Mouse (Mus musculus): ENCODE data around the gene Abca4.
"Not testable (repeated sequence)": the region's sequence is repeated elsewhere in the genome, so short reads cannot be mapped to it uniquely, and the experiment has no call there.

Gene Abca4

DNA sequence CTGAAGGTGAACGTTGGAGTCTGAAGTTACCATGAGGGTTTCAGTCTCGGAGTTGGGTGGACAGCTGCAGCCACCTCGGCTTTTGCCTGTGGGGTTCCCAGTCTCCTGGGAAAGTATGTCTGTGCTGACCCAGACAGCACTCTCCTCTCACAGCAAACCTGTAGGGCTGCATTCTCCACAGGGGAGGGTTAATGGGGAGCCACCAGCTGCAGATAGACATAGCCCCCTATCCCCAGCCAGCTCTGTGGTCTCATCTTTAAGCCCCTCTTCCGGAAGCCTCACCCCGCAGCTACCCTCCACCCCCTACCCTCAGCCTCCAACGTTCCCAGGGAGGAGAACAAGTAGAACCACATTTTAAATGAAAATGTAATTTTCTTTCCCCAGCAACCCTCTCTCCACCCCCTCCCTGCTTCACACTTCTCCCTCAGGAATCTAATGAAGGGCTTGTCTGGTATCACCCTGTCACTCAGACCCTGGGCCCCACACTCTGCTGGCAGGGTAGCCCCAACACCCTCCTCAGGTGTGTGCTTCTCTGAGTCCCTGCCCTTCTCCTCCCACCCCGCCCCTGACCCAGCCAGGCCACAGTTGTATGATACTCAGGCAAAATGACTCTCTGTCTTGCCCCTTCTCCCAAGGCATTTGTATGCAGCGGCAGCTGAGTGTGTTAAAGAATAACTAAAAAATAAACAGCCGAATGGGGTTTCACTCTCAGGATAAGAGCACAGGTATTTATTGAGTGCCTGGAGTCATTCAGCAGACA, 14.4 kb downstream of the Abca4 start:
- DNase-seq = peak; percentile 44

DNA sequence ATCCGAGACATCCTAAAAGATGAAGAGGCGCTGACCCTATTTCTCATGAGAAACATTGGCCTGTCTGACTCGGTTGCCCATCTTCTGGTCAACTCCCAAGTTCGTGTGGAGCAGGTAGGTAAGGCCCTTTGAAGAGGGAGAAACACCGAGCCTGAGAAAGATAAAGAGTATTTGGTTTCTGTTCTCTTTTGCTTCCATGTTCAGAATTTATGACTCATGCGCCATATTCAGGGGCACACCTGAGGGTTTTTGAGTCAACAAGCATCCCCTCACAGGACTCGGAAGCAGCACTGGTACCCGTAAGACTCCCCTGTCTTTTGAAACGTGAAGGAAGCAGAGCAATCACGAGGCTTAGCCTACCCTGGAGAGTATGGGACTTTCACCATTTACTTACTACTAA, 18.3 kb downstream of the Abca4 start:
- no peak for DNase-seq

DNA sequence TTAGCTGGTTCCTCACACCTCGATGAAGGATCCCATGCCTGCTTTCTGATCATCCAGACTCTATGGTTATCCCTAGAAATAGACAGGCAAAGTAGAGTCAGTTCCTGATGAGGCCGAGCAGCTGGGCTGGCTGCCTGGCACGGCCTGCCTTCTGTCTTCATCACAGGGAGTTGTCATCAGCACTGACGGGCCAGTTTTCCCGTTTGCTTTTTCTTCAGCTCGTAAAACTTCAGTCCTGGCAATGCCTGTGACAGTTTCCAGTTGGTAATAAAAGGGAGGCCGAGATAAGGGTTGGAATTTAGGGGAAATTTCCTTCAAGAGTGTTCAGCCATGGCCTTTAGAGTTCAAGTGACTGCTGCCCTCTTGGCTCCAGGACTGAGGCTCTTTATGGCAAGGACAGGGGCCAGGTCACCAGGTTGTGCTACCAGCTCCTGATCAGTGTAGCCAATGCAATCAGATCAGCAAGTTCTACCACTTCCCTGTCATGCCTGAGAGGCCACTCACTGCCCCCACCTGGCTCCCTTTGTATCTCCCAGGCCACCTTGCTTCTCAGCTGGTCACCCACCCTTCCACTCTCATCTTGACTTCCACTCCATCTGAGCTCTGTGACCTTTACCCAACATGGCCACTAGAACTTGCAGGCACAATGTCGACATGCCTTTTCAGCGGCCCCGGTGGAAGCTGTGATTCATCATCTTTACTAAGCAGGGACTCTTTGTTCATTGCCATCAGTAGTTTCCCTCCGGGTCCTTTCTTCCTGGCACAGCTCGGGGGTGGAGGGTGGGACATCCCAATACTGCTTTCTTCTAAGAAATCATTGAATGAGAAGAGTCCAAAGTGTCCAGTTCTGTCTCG, 20.5 kb downstream of the Abca4 start:
- peak; percentile 31 for DNase-seq

DNA sequence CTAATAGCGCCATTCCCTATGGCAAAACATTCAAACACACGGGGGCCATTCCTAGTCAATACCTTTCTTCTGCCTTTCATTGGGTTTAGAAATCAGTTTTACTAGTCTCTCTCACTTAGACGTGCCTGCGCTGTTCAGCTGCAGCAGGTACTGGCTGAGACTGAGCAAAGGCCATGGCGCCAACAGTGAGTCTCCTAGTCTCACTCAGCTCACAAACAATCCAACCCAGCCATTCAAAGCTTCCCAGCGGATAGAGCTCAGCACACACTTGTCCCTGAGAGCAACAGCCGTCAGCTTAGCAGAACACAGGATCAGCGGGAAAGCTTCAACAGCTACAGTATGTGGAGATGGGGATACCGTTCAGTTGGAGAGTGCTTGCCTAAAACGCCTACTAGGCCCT, 27.5 kb downstream of the Abca4 start:
- DNase-seq = peak; percentile 43

DNA sequence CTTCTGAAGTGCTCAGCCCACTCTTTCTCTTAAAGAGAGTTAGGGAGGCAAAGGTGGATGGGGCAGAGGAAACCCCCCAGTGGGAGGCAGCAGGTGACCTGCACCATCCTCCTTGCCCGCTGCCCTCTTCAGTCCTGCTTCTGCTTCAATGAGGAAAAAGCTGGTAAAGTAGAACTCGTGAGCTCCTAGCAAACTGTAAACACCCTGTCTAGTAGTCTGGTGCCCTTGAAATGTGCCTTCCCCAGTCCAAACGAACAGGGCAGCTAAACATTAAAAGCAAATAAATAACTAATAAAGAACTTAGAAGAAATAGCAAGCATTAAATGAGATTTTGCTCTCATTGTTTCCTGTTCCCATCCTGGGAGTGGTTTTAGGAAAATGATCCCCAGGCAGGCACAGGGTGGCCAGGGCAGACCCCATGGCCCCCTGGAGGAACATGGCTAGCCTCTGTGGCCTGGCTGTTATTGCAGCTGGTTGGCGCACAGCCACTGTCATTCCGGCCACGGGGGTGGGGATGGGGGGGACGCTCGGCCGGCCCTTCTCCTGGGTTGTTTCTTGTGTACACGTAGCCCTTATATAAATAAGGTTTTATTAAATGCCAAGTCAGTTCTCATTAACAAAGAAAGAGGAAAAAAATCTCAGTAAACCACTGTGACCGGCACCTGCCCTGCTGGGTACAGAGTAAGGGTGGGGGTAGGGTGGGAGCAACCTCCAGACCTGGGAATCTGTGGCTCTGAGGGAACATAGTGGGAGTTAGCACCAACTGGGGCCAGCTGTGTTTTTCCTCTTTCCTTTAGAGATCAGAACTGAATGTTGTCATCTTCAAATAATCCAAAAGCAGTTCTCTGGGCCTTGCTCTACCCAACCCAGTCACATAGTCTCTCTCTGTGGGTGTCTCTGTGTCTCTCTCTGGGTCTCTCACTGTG, 28.7 kb downstream of the Abca4 start:
- DNase-seq = peak; percentile 78

DNA sequence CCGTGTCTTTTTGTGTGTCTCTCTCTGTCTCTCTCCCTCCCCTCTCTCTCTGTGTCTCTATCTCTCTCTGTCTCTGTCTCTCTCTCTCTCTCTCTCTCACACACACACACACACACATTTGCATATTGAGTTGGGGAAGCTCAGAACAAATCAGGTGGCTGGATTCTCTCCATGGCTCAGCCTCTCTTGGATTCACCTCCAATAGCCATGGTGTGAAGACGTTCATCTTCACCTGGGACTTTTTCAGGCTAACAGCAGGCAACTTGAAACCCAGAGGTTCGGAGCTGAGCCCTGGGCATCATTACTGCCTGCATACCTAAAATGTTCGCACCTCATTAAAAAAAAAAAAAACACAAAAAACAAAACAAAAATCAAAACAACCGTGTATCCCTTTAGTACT, 29.4 kb downstream of the Abca4 start:
- DNase-seq = peak; percentile 27

DNA sequence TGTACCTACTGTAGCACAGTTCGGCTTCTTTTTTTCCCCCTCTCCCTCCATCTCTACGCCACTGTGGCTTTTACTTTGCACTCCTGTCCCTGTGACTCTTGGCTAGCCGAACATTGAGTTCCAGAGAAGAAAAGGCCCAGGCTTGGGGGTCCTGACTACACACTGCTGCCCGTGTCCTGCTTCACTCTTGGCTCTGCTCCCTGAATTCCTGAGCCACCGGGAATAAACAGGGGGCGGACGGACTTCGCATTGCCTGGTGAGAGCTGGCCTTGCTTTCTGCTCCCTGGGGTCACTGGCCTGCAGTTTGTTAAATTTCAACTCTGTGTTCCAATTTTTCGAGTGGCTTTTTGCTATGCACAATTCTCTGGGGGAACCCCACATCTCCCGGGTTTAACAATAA, 30.1 kb downstream of the Abca4 start:
- DNase-seq = peak; percentile 79

DNA sequence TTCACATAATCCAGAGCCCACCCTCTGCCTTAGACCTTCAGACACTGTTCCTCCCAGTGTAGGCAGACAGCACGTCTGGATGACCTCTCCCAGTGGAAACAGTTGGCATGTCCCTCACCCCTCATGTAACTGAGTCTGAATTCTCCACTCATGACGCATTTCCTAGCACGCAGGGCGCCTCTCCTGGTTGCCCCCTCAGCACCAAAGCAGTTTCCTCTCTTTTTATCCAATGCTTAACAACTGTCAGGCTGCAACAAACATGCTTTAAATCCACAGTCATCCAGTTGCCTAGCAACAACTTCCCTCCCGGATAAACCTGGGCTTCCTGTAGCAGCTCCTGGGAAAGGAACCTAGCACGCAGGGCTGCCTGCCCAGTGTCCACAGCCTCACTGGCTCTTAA, 33.9 kb downstream of the Abca4 start:
- peak; percentile 45 for DNase-seq

DNA sequence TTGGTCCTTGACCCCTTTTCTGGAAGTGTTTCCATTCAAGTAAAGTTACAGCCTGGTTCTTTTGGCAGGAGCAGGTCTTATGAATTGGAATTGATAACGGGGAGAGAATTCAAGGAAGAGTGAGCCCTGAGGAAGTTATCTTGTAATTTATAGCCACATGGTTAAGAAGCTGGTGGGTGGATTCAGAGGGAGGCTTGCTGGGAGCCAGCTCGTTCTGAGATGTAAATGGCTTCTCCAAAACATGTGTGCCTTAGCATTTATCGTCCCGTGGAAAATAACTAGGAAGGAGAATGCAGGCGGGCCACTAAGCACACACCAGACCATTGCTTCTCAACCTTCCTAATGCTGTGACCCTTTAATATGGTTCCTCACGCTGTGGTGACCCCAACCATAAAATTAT, 34.9 kb downstream of the Abca4 start:
- no peak for DNase-seq

DNA sequence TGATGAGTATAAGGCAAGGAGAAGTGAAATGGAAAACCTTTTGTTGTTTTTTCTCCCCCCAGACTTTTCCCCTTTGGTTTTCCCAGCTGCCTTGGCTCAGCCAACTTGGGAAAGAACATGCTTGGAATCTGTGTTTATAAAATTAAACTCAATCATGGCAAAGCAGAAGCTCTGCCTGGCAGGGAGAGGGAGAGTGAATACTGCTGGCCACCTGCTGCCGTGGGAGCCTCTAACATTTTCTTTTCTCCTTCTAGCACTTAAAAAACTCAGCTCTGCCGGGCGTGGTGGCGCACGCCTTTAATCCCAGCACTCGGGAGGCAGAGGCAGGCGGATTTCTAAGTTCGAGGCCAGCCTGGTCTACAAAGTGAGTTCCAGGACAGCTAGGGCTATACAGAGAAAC, 37.4 kb downstream of the Abca4 start:
- not testable (repeated sequence) for DNase-seq

DNA sequence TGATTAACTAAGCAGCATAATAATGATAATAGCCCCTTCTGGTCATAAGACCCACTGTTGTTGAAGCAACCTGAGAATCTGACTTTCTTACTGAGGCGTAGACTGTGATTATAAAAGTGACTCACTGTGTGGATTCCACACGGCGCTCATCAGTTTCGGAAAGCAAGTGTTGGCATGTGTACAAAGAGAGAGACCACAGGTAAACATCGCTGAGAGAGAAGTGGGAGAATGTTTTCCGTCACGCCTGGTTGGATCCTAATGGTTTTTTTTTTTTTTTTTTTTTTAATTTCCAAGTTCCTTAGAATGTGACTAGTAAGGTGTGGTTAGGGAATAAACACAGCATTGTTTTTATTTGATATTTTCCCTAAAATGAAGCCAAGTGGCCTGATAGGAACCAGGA, 38.1 kb downstream of the Abca4 start:
- DNase-seq = no peak

DNA sequence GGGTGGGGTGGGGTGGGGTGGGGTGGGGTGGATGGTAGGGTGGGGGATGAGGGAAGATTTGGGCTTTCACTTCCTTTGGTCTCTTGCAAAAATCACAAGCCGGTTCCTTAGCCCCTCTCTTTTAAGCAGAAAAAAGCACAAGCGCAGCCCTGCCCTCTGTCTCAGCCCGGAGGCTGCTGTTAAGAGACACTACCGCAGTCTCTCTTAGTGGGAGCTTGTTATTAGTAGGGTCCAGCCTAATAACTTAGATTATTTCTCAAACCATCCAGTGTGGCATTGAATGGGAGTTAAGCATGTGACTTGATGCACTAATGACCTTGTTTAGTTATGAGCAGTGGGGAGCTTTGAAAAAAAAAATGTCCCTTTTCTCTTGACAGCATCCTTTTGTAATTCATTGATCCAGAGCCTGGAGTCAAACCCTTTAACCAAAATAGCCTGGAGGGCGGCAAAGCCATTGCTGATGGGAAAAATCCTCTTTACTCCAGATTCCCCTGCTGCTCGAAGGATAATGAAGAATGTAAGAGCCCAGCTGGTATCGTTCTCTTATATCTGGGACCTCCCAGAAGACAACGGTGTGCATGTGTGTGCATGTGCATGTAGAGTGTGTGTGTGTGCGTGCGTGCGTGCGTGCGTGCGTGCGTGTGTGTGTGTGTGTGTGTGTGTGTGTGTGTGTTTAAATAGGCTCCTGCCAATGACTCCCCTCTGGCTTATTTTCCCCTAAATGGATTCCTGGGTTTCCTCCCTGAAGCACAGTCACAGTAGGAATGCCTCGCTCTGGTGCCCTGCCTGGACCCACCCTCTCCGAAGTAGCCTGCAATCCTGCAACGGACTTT, 41.1 kb downstream of the Abca4 start:
- DNase-seq = no peak

DNA sequence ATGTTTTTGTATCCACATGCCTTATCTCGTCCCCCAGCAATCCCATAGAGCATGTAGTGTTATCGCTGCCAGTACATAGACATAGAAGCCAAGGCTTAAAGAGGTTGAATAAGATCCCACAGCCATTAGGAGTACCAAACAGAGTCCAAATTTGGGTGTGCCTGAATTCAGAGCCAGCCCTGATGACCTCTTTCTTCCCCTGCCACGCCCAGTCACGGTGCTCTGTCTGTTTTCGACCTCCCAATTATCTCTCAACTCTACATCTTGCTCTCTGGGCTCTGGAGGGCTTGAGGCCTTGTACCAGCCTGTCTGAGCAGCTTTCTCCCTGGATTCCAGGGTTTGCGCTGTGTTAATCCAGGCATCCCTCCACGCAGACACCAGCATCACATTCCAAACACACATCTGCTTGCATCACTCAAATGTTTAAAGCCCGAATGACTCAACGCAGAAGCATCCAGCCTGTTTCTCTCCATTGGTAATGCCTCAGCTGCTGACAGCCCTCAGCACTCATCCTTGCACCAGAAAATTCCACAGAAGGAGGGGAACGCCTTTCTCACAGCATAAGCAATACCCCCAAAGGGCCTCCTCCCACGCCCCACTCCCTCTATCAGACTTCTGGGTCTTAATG, 43.9 kb downstream of the Abca4 start:
- no peak for DNase-seq

DNA sequence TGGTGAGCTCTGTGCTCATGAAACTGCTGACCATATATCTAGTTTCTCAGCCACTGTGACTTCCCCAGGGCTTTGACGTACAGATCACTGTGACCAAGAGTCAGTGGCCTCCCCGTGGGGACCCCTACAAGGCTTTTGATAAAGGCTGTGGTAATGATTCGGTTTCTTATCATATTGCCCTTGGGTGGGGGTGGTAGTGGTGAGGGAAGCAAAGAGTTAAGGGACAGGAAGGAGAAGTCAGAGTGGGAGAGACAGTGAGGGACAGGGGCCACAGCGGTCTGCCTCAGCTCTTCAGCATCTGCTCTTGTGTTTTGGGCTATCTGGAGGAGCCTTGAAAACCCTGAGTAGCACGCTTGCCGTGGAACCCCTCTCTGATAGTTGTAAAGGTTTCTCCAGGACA, 46.1 kb downstream of the Abca4 start:
- no peak for DNase-seq

DNA sequence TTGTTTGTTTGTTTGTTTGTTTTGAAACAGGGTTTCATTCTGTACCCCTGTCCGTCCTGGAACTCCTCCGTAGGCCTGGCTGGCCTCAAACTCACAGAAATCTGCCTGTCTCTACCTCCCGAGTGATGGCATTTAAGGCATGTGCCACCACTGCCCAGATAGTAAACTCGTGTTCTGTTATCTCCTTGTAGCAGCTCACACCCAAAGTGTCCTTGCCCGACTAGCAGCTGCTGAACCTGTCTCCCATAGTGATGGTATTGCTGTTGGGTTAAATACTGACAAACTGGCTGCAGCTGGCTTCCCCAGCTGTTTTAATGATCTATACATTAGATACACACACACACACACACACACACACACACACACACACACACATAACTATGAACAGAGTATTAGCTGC, 55.5 kb downstream of the Abca4 start:
- DNase-seq = no peak

DNA sequence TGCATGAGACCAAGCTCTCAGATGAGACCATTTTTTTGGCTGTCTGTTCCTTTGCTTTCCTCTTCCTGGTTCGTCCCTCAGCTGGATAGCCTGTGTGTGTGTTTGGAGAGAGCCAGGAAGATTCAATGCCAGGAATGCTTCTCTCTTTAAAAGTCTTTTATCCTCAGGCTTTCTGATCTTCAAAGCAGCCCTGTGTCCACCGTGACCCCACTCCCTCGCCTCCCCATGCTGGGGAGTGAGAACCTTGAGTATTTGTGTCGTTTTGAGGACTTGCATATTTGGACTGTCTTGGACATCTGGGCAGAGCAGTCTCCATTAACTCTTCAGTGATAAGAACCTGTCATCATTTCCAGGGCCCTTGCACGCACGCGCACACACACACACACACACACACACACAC, 57.8 kb downstream of the Abca4 start:
- DNase-seq = no peak

DNA sequence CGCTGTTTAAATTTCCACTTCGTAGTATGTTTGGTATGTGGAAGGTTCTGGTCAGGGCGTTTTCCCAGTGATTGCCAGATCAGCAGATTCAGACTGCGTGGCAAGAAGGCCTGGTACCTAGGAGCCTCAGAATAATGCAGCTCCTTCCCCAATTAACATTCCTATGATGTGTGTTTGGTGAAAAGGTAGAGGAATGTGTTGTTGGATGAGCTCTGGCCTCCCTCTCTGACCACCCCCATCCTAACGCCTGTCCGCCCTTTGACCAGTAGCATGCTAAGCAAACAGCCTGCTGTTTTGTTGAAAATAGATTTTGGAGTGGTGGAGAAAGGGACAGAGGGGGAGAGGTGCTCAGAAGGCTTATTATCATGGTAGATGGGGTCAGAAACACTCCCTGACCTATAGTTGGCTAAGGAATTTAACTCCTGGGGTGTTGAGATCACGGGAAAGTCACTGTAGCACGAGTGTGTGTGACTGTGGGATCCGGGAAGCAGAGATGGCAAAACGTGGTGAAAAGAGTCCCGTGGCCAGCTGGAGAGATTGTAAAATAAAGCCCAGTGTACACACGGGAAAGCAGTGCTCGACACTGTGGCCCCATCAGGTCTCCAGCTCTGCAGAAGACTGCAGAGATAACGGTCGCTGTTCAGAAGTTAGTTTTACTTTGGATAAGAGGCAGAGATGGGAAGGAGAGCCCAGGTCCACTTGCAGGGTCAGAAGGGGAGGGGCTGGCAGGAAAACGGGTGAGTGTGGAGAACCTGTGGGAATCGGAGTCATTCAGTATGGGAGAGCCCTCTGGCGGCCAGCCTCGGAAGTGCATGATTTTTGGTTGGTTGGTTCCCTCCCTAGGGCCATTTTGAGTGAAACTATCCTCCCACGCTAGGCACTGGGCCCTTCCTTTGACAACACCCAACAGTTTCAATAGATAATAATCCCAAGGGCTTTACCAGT, 59.9 kb downstream of the Abca4 start:
- DNase-seq = peak; percentile 95

DNA sequence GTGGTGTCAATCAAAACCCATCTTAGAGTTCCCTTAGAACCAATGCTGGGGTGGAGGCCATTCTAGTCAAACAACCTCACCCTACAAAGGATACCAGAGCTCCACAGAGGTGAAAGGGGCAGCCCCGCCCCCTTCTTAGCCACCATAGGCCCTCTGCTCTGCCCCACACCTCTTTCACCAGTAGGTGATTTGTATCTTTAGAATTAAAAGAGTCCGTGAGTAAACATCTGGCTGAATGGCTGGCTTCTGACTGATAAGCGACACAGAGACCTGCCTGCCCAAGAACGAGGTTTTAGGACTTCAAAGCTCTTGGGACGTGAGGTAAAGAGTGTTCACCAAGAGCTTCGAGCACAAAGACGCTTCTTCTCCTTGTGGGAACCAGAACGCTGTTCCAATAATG, 62.7 kb downstream of the Abca4 start:
- no peak for DNase-seq

DNA sequence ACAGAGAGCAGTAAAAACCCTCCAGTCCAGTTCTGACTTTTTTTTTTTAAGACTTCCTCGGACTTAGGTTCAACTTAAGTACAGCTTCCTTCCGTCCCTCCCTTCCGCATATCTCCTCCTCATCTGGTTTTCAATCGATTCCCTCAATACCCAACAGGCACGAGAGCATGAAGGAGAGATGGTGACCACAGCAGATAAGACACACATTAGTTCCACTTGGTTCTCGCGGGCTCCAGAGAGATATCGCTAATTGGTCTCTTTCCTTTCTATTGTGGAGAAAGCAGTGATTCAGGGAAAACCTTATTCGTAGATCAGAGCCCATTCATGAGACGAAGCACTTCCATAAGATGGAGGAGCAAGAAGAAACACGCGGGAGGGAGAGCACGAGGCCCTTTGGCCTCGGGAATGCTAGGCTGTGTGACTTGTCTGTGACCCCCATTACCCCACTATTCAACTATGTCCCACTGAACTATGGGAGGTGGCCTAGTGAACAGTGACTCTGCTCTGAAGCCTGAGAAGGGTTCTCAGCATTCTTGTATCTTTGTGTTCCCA, 63.5 kb downstream of the Abca4 start:
- no peak for DNase-seq

DNA sequence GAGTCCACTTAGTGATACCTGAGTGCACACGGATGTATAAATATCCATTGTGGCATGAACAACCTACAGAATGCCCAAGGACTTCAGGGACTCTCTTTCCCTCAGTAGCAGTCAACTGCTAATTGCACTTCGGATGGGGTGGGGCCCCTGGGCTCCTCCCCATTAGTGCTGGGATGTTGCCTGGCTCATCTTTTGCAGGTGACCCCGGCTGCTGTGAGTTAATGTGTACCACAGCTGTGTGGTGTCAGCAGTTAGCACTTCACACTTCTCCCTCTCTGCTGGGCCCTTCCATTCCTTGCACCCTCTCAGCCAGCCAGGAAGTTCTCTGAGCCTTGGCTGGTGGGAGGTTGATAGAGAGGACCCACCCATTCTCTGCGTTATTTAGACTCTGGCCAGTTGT, 65.2 kb downstream of the Abca4 start:
- DNase-seq = peak; percentile 59

Measured in kidney, adult 18-20 months (tissue).